Mouse (Mus musculus) layer of hippocampus, adult 8-10 months (tissue): ENCODE measurements at regions not wholly inside any gene's neighbourhood (a gene's known extent, or its start where the extent isn't known, plus 50 kb on each side); places are given as distances from the start of the nearest gene placed in this dataset.

ENCODE experiments used
- DNase-seq, 2 experiments: peaks; one replicate each; pipeline ENCODE4 v3.0.0; 2022; ENCODE audit warnings: low spot score in 2 of 2

- no peak for DNase-seq
These were observed 598.4 kb upstream of the Fam92a start for GRCm38 (mm10) chr4:12770131-12770780.

GRCm38 (mm10) chr4:12769092-12769491 is 597.3 kb upstream of the Fam92a start:
- no peak for DNase-seq

GRCm38 (mm10) chr4:12766763-12767162 is 594.9 kb upstream of the Fam92a start:
- DNase-seq, result no peak

GRCm38 (mm10) chr4:12750817-12751216 is 579.0 kb upstream of the Fam92a start:
- no peak for DNase-seq

GRCm38 (mm10) chr4:12749874-12750273 is 578.1 kb upstream of the Fam92a start:
- no peak for DNase-seq

- no peak for DNase-seq
These were observed 572.0 kb upstream of the Fam92a start for GRCm38 (mm10) chr4:12743714-12744327.

- DNase-seq, result no peak
These were observed 564.6 kb upstream of the Fam92a start for GRCm38 (mm10) chr4:12736411-12736810.

- no peak for DNase-seq
These were observed 528.4 kb upstream of the Fam92a start for GRCm38 (mm10) chr4:12700189-12700588.

- no peak for DNase-seq
These were observed 506.0 kb upstream of the Fam92a start for GRCm38 (mm10) chr4:12677814-12678213.

GRCm38 (mm10) chr4:12671399-12671798 is 499.6 kb upstream of the Fam92a start:
- DNase-seq, result no peak

- no peak for DNase-seq
These were observed 491.4 kb upstream of the Fam92a start for GRCm38 (mm10) chr4:12663176-12663575.

- DNase-seq, result no peak
These were observed 490.9 kb upstream of the Fam92a start for GRCm38 (mm10) chr4:12662683-12663082.

GRCm38 (mm10) chr4:12659084-12659483 is 487.3 kb upstream of the Fam92a start:
- DNase-seq, result no peak

GRCm38 (mm10) chr4:12658594-12658993 is 486.8 kb upstream of the Fam92a start:
- DNase-seq, result no peak

GRCm38 (mm10) chr4:12657820-12658219 is 486.0 kb upstream of the Fam92a start:
- no peak for DNase-seq

GRCm38 (mm10) chr4:12656924-12657603 is 485.2 kb upstream of the Fam92a start:
- peak in 1 of 2 experiments; percentile 21 for DNase-seq

- DNase-seq, result no peak
These were observed 483.8 kb upstream of the Fam92a start for GRCm38 (mm10) chr4:12655457-12656228.

GRCm38 (mm10) chr4:12654568-12655456 is 483.0 kb upstream of the Fam92a start:
- DNase-seq, result no peak

GRCm38 (mm10) chr4:12647732-12648131 is 475.9 kb upstream of the Fam92a start:
- DNase-seq, result no peak

GRCm38 (mm10) chr4:12642525-12642928 is 470.7 kb upstream of the Fam92a start:
- no peak for DNase-seq

- DNase-seq, result no peak
These were observed 457.6 kb upstream of the Fam92a start for GRCm38 (mm10) chr4:12629375-12629821.
